Mouse (Mus musculus) heart, adult 2 months (tissue): ENCODE measurements around the gene Lrfn4. TPM values are rescaled to one million over a fixed set of nuclear protein-coding genes. Genes with fewer than 3 reads are reported as not detected.

Source experiments
- DNase-seq, 2 experiments: peaks; one replicate each; pipeline ENCODE4 v3.0.0; 2021
- H3K27ac ChIP-seq: fragments of 200-600 bp; 2 replicates; pipeline ENCODE4 v1.8.1; 2022
- H3K27me3 ChIP-seq: fragments of 200-500 bp; 2 replicates; pipeline ENCODE4 v1.6.1; 2012; ENCODE audit warnings: mild to moderate bottlenecking, low read length, inconsistent platforms, mixed read lengths; ENCODE audit not compliant: control insufficient read depth, insufficient read depth
- H3K36me3 ChIP-seq: fragments of 200-500 bp; 2 replicates; pipeline ENCODE4 v1.6.1; 2012; ENCODE audit warnings: low read length, inconsistent platforms; ENCODE audit not compliant: control insufficient read depth, insufficient read depth
- H3K4me1 ChIP-seq: fragments of 200-500 bp; 2 replicates; pipeline ENCODE4 v1.6.1; 2011; ENCODE audit warnings: low read length; ENCODE audit not compliant: control insufficient read depth, insufficient read depth
- H3K4me3 ChIP-seq: fragments of 200-600 bp; 2 replicates; pipeline ENCODE4 v1.8.1; 2022
- H3K79me2 ChIP-seq: fragments of 200-500 bp; replicated peaks from 2 replicates; pipeline ENCODE4 v1.6.1; 2012; ENCODE audit warnings: mild to moderate bottlenecking, inconsistent platforms, low read length, moderate library complexity, mixed read lengths; ENCODE audit not compliant: control insufficient read depth, insufficient read depth
- H3K9ac ChIP-seq: fragments of 200-500 bp; 2 replicates; pipeline ENCODE4 v1.6.1; 2012; ENCODE audit warnings: low read depth, mild to moderate bottlenecking, control low read depth, inconsistent platforms, low read length, mixed read lengths
- CTCF ChIP-seq: fragments of 200-600 bp; IDR thresholded peaks from 2 replicates; pipeline ENCODE4 v1.8.1; 2022; ENCODE audit warnings: antibody characterized with exemption, mild to moderate bottlenecking, moderate library complexity
- EP300 ChIP-seq: fragments of 200-500 bp; IDR thresholded peaks from 2 replicates; pipeline ENCODE4 v1.6.1; 2011; ENCODE audit warnings: low read depth, low read length, control low read depth; ENCODE audit not compliant: insufficient read depth
- POLR2A ChIP-seq: fragments of 200-500 bp; IDR thresholded peaks from 2 replicates; pipeline ENCODE4 v1.6.1; 2011; ENCODE audit warnings: mild to moderate bottlenecking, low read depth, low read length, control low read depth; ENCODE audit not compliant: insufficient read depth
- WGBS: fragments of 180-500 bp; shearing (Covaris S2); methylation state at CpG from one replicate; pipeline ENCODE4 v1.1.7; 2018; 5-methylcytosine and 5-hydroxymethylcytosine counted together
- intact Hi-C: fragments of 180-260 bp; cut with DNase I; formaldehyde crosslinking; loops from one replicate; pipeline ENCODE4 v1.15.1; 2025
- polyA plus RNA-seq: library from polyadenylated mRNA; depleted of rRNA; stranded (reverse); fragments of >200 nt; gene quantifications from 2 replicates; pipeline ENCODE4 v1.2.3, GENCODE M21; 2012
- total RNA-seq, 2 experiments: library from RNA; stranded (reverse); gene quantifications; 2 replicates each; pipeline ENCODE4 v1.2.3; 2021

Gene Lrfn4
- total and polyA plus RNA-seq, 3 experiments: 7.7 to 15.3 (median 9.4) TPM

DNA sequence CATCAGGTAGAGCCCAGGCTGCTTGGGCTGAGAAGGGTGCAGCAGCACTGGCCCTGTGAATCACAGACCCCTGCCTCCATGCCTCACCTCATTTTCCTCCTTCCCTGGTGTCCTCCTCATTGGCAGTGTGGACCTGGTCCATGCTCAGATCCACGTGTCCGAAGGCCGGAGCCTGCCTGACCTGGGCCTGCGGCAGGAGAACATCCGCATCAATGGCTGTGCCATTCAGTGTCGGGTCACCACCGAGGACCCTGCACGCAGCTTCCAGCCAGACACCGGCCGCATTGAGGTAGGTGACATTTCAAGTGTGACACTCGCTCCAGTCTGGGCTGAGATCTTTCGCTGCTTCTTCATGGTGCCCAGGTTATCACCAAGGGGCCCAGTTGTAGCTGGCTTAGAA is 8.1 kb downstream of the Lrfn4 start:
- Histone ChIP-seq H3K79me2 (no peaks in the 10 kb centered on the region), H3K36me3 (no peaks in the 10 kb centered on the region), H3K27me3 (no peaks in the 10 kb centered on the region), H3K4me3 (no peak overlapping the region), H3K9ac (no peak overlapping the region), H3K4me1 (no peaks in the 10 kb centered on the region; the same call in 1 of the 2 replicates), H3K27ac (no peak overlapping the region)
- WGBS: 91% methylated on average over 12 of the region's 12 CpGs
- DNase-seq: no peak
- TF ChIP-seq CTCF (no peak), EP300 (no peak), POLR2A (no peak)
- intact Hi-C loops: no loop called here

DNA sequence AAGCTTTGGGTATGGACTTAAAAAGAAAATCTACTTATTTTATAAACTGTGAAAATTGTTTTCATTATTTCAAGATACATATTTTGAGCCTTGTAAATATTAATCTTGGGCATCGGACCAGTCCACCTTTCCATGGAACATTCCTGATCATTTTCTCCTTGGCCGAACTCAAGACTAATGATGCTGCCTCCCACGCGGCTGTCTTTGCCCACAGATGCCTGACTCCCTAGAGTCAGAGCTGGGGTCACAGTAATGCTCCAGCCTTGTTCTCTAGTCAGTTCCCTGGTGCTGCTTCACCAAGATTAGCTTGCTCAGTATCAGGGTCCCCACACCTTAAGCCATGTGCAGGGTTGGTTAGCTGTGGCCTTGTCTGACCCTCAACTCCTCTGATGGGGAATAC is 9.8 kb downstream of the Lrfn4 start:
- Histone ChIP-seq H3K4me3 (no peak overlapping the region), H3K36me3 (no peaks in the 10 kb centered on the region), H3K79me2 (no peaks in the 10 kb centered on the region), H3K9ac (no peak overlapping the region), H3K27ac (no peak overlapping the region), H3K27me3 (no peaks in the 10 kb centered on the region), H3K4me1 (no peaks in the 10 kb centered on the region; the same call in 1 of the 2 replicates)
- DNase-seq: no peak
- WGBS: 80% methylated on average over 4 of the region's 4 CpGs
- intact Hi-C loops: no loop called here
- TF ChIP-seq EP300 (no peak), CTCF (no peak), POLR2A (no peak)

DNA sequence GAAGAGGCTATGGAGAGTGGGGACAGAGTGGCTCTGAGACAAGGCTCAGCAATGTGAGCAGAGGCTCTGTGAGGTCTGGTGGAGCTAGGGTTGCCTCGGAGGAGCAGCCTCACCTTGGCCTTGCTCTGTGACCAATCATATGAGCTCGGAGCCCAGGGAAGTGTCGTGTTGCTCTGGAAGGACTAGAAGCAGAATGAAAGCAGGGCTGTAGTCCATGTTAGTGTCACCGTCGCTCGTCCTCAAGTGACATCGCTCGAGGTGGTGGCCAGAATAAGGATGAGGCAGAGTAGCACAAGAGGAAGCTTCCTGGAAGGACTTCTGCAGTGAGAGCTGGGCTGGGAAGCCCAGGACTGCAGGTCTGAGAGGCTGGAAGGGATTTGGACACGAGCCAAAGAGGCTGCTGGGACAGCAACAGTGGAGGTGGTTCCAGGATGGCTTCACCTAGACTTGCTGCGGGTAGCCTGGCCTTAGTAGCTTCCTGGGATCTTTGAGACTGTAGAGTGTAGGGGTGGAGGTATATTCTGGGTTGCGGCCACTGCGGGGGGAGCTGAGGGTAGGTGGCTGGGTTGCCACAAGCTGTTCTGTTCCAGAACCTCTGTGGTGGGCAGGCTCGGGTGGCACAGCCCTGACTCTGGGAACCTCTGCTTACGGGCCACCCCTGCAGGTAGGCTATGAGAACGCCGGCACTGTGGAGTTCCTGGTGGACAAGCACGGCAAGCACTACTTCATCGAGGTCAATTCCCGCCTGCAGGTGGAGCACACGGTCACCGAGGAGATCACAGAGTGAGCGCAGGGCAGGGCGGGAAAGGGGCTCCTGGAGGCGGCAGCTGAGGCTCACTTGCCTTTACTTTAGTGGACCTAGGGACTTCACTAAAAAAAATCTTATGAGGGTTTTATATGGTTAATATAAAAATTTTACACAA is 11.4 kb downstream of the Lrfn4 start:
- no peak for TF ChIP-seq POLR2A
- TF ChIP-seq CTCF: peak; percentile 62
- TF ChIP-seq EP300: no peak
- Histone ChIP-seq H3K27me3 (no peaks in the 10 kb centered on the region), H3K79me2 (no peaks in the 10 kb centered on the region), H3K36me3 (no peaks in the 10 kb centered on the region), H3K4me3 (no peak overlapping the region), H3K9ac (no peak overlapping the region), H3K4me1 (no peaks in the 10 kb centered on the region), H3K27ac (no peak overlapping the region)
- intact Hi-C loops: no loop called here
- WGBS: 39% methylated on average over 24 of the region's 24 CpGs
- DNase-seq: no peak

GRCm38 (mm10) chr19:4602459-4602858 is 13.0 kb downstream of the Lrfn4 start:
- H3K27me3 ChIP-seq: no peaks in the 10 kb centered on the region
- no peak overlapping the region for H3K9ac ChIP-seq
- H3K36me3 ChIP-seq: no peaks in the 10 kb centered on the region
- H3K4me1 ChIP-seq: no peaks in the 10 kb centered on the region
- H3K79me2 ChIP-seq: no peaks in the 10 kb centered on the region
- no peak overlapping the region for H3K27ac ChIP-seq
- no peak for TF ChIP-seq CTCF
- TF ChIP-seq POLR2A: no peak
- TF ChIP-seq EP300: no peak
- no peak overlapping the region for H3K4me3 ChIP-seq
- 82% methylated on average over 20 of the region's 20 CpGs for WGBS
- no peak for DNase-seq
- intact Hi-C loops: no loop called here

GRCm38 (mm10) chr19:4596071-4596470 is 19.4 kb downstream of the Lrfn4 start:
- no peaks in the 10 kb centered on the region for H3K79me2 ChIP-seq
- no peaks in the 10 kb centered on the region for H3K4me1 ChIP-seq
- H3K9ac ChIP-seq: no peak overlapping the region
- DNase-seq: no peak
- no peaks in the 10 kb centered on the region for H3K27me3 ChIP-seq
- intact Hi-C loops: no loop called here
- H3K4me3 ChIP-seq: no peak overlapping the region
- TF ChIP-seq EP300 (no peak), POLR2A (no peak), CTCF (no peak)
- no peaks in the 10 kb centered on the region for H3K36me3 ChIP-seq
- no peak overlapping the region for H3K27ac ChIP-seq
- 71% methylated on average over 2 of the region's 2 CpGs for WGBS

GRCm38 (mm10) chr19:4593792-4594522 is 21.5 kb downstream of the Lrfn4 start:
- H3K9ac ChIP-seq: no peak overlapping the region
- DNase-seq: no peak
- no peak overlapping the region for H3K27ac ChIP-seq
- H3K79me2 ChIP-seq: no peaks in the 10 kb centered on the region
- 57% methylated on average over 7 of the region's 7 CpGs for WGBS
- intact Hi-C loops: no loop called here
- H3K4me1 ChIP-seq: no peaks in the 10 kb centered on the region
- no peaks in the 10 kb centered on the region for H3K27me3 ChIP-seq
- H3K36me3 ChIP-seq: no peaks in the 10 kb centered on the region
- no peak for TF ChIP-seq EP300
- no peak for TF ChIP-seq POLR2A
- no peak for TF ChIP-seq CTCF
- no peak overlapping the region for H3K4me3 ChIP-seq
